Mouse (Mus musculus) liver, embryonic 14.5 days (tissue): ENCODE data around the gene Tox4. TPM values are rescaled to one million over a fixed set of nuclear protein-coding genes. Genes with fewer than 3 reads are reported as not detected.
A peak's percentile ranks its signal among the peaks of the same experiment; 100 is the strongest.
"Not testable (repeated sequence)": the region's sequence is repeated elsewhere in the genome, so short reads cannot be mapped to it uniquely, and the experiment has no call there.

Experiments used
- ATAC-seq: fragments of 200-750 bp; cut with Nextera tagmentation; 2 replicates; pipeline ENCODE4 v1.8.0; 2017; ENCODE audit warnings: moderate number of reproducible peaks, mild to moderate bottlenecking, moderate library complexity; ENCODE audit not compliant: insufficient read depth
- DNase-seq, 3 experiments: peaks; one replicate each; pipeline ENCODE4 v3.0.0-alpha.2; 2012 to 2013; ENCODE audit warnings: low read depth in 3 of 3, low spot score in 3 of 3
- H3K27ac ChIP-seq: fragments of 300-500 bp; sonication (generic); 2 replicates; pipeline ENCODE4 v1.5.1; 2014; ENCODE audit warnings: moderate library complexity, mild to moderate bottlenecking, control low read depth, inconsistent platforms
- H3K27me3 ChIP-seq: fragments of 300-500 bp; sonication (generic); 2 replicates; pipeline ENCODE4 v1.6.1; 2014; ENCODE audit warnings: mild to moderate bottlenecking, low read length, moderate library complexity; ENCODE audit not compliant: control insufficient read depth, insufficient read depth
- H3K36me3 ChIP-seq: fragments of 300-500 bp; sonication (generic); replicated peaks from 2 replicates; pipeline ENCODE4 v1.6.1; 2014; ENCODE audit warnings: low read depth; ENCODE audit not compliant: control insufficient read depth, insufficient read depth
- H3K4me1 ChIP-seq, 2 experiments: fragments of 200-500 bp in 1 of 2; fragments of 300-500 bp in 1 of 2; sonication (generic) in 1 of 2; replicated peaks; 2 replicates each; pipeline ENCODE4 v1.6.1; 2012 to 2014; ENCODE audit warnings: antibody characterized with exemption in 1 of 2, inconsistent platforms in 1 of 2, low read length in 1 of 2; ENCODE audit not compliant: control insufficient read depth in 2 of 2, insufficient read depth in 2 of 2
- H3K4me2 ChIP-seq: fragments of 300-500 bp; sonication (generic); 2 replicates; pipeline ENCODE4 v1.6.1; 2014; ENCODE audit warnings: low read depth, mild to moderate bottlenecking, control low read depth, moderate library complexity
- H3K4me3 ChIP-seq, 2 experiments: fragments of 200-500 bp in 1 of 2; fragments of 300-500 bp in 1 of 2; sonication (generic) in 1 of 2; 2 replicates each; pipeline ENCODE4 v1.5.1; 2012 to 2014; ENCODE audit warnings: low read depth in 2 of 2, low read length in 2 of 2, mild to moderate bottlenecking in 2 of 2, control low read depth in 1 of 2, inconsistent platforms in 1 of 2, moderate library complexity in 1 of 2; ENCODE audit not compliant: insufficient read depth in 1 of 2
- H3K9ac ChIP-seq: fragments of 300-500 bp; sonication (generic); replicated peaks from 2 replicates; pipeline ENCODE4 v1.6.1; 2014; ENCODE audit warnings: mild to moderate bottlenecking, control low read depth, moderate library complexity
- H3K9me3 ChIP-seq: fragments of 300-500 bp; sonication (generic); 2 replicates; pipeline ENCODE4 v1.6.1; 2016; ENCODE audit warnings: low read length, mixed read lengths; ENCODE audit not compliant: control insufficient read depth
- CTCF ChIP-seq: IDR thresholded peaks from 2 replicates; pipeline ENCODE4 v1.5.1; 2016; ENCODE audit warnings: antibody characterized with exemption, low read depth, control low read depth
- EP300 ChIP-seq: IDR thresholded peaks from 2 replicates; pipeline ENCODE4 v1.6.1; 2016; ENCODE audit warnings: antibody characterized with exemption, low read depth
- WGBS: fragments of 180-500 bp; shearing (Covaris S2); extraction: QIAGEN DNeasy Blood & Tissue Kit; methylation state at CpG from one replicate; pipeline ENCODE4 v1.1.7; 2014; ENCODE audit not compliant: insufficient replicate concordance; 5-methylcytosine and 5-hydroxymethylcytosine counted together
- polyA plus RNA-seq, 2 experiments: library from polyadenylated mRNA; depleted of rRNA in 1 of 2; stranded (reverse) in 1 of 2; unstranded in 1 of 2; fragments of >200 nt; fragmentation: Nextera tagmentation in 1 of 2; extraction: Ambion mirVana in 1 of 2; gene quantifications; 2 replicates each; pipeline versions ENCODE4 v1.2.1 to v1.2.3; 2012 to 2014

The Tox4 gene
- polyA plus RNA-seq, 2 experiments, result 10.1 to 17.2 TPM

- DNase-seq (peak; percentile 85 to 94 (median 87)), ATAC-seq (peak; percentile 90)
- under 1% methylated on average over 45 of the region's 46 CpGs for WGBS
- Histone ChIP-seq H3K36me3 (peaks cover 3% of the 10 kb centered on the region), H3K9me3 (no peaks in the 10 kb centered on the region), H3K27me3 (no peaks in the 10 kb centered on the region), H3K27ac (peak within 1 kb of the TSS; percentile 89), H3K4me2 (peak within 1 kb of the TSS; percentile 85), H3K9ac (peak within 1 kb of the TSS; percentile 87), H3K4me1 (peaks cover 16 to 24% of the 10 kb centered on the region in 2 experiments), H3K4me3 (peak within 1 kb of the TSS; percentile 90 to 93)
- TF ChIP-seq CTCF, result 0 out of 2 replicates have a peak, but pooled peaks have one; percentile 5
- no peak; the same call in 1 of the 2 replicates for TF ChIP-seq EP300
These were observed 25.8 kb downstream of the Tox4 start, which contains the start of gene Mettl3 for GRCm38 (mm10) chr14:52304644-52305271. Gene Mettl3, minus strand, starts transcription at chr14:52305128.

- H3K9ac ChIP-seq, result peak overlapping the region; percentile 27; the same call in 1 of the 2 replicates
These were observed 27.2 kb downstream of the Tox4 start for GRCm38 (mm10) chr14:52306100-52306499.

GRCm38 (mm10) chr14:52310343-52310742 lies 31.4 kb downstream of the Tox4 start:
- H3K4me1 ChIP-seq, result peaks cover 16 to 19% of the 10 kb centered on the region in 2 experiments
- H3K9me3 ChIP-seq, result not testable (repeated sequence)

More at GRCm38 (mm10) chr14:52306100-52306499, 27.2 kb downstream of the Tox4 start:
- H3K27ac ChIP-seq, result peak overlapping the region; percentile 79
- DNase-seq (peak; percentile 58 to 61 (median 61)), ATAC-seq (peak; percentile 33; the same call in 1 of the 2 replicates)
- WGBS, result 52% methylated on average over 2 of the region's 2 CpGs
- H3K9me3 ChIP-seq, result no peaks in the 10 kb centered on the region
- peak overlapping the region; percentile 85 for H3K4me2 ChIP-seq
- H3K27me3 ChIP-seq, result no peaks in the 10 kb centered on the region
- peak overlapping the region; percentile 35 to 40; a peak in 2 of 4 replicates for H3K4me3 ChIP-seq
- peaks cover 16 to 24% of the 10 kb centered on the region in 2 experiments for H3K4me1 ChIP-seq
- peak; percentile 71 for TF ChIP-seq EP300
- no peak for TF ChIP-seq CTCF
- H3K36me3 ChIP-seq, result no peaks in the 10 kb centered on the region

DNA sequence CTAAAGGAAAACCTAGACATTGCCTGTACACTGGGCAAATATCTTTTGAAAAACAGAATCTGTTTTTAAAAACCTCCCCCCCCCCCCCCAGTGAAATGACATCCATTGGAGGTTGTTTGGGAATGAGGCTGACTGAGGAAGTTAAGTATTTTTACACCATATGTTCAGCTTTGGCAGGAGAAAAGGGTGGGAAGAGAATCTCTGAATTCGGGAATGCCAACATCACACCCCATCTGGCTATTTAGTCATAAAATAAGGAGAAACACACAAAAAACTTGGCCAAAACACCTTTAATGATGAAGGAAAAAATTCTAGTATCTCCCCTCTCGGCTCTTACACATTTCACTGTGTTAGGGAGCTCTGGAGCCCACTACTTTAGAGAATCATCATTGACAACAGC lies 32.0 kb downstream of the Tox4 start:
- Histone ChIP-seq H3K4me1 (peaks cover 12 to 15% of the 10 kb centered on the region in 2 experiments), H3K27ac (no peak overlapping the region), H3K4me2 (no peak overlapping the region), H3K4me3 (no peak overlapping the region), H3K9me3 (no peaks in the 10 kb centered on the region), H3K36me3 (no peaks in the 10 kb centered on the region), H3K9ac (no peak overlapping the region), H3K27me3 (peaks cover 20% of the 10 kb centered on the region)
- TF ChIP-seq CTCF (no peak), EP300 (no peak)
- WGBS, result 55% methylated on average over 2 of the region's 2 CpGs
- DNase-seq, result no peak
- no peak for ATAC-seq

More at GRCm38 (mm10) chr14:52310343-52310742, 31.4 kb downstream of the Tox4 start:
- H3K27ac ChIP-seq, H3K36me3 ChIP-seq, DNase-seq, ATAC-seq, H3K4me2 ChIP-seq, H3K4me3 ChIP-seq, H3K9ac ChIP-seq: not testable (repeated sequence)
- WGBS, result 89% methylated on average over 5 of the region's 6 CpGs
- peaks cover 14% of the 10 kb centered on the region for H3K27me3 ChIP-seq
- TF ChIP-seq CTCF, result peak; percentile 36; the same call in 1 of the 2 replicates

- ATAC-seq (no peak), DNase-seq (no peak)
- no peak overlapping the region for H3K4me3 ChIP-seq
- no peaks in the 10 kb centered on the region for H3K9me3 ChIP-seq
- H3K9ac ChIP-seq, result no peak overlapping the region
- peaks cover 0 to 5% of the 10 kb centered on the region in 2 experiments; a peak in 1 of 4 replicates for H3K4me1 ChIP-seq
- 59% methylated on average over 26 of the region's 26 CpGs for WGBS
- no peak overlapping the region for H3K4me2 ChIP-seq
- no peak overlapping the region for H3K27ac ChIP-seq
- TF ChIP-seq CTCF (0 out of 2 replicates have a peak, but pooled peaks have one; percentile 8), EP300 (no peak)
- peaks cover 33% of the 10 kb centered on the region for H3K27me3 ChIP-seq
- H3K36me3 ChIP-seq, result no peaks in the 10 kb centered on the region
These were observed 35.2 kb downstream of the Tox4 start for GRCm38 (mm10) chr14:52313931-52314807.
